Mouse (Mus musculus) ES-CJ7 (cell line): Measurements from ENCODE around the gene Anapc5.

Source experiments
- DNase-seq: peaks from one replicate; pipeline ENCODE4 v3.0.0; 2011; ENCODE audit warnings: low read depth, low spot score

Gene Anapc5

GRCm38 (mm10) chr5:122799379-122800344 is 21.5 kb downstream of the Anapc5 start:
- DNase-seq, result no peak

- peak; percentile 43 for DNase-seq
These were observed 22.4 kb downstream of the Anapc5 start for GRCm38 (mm10) chr5:122798557-122799378.

DNA sequence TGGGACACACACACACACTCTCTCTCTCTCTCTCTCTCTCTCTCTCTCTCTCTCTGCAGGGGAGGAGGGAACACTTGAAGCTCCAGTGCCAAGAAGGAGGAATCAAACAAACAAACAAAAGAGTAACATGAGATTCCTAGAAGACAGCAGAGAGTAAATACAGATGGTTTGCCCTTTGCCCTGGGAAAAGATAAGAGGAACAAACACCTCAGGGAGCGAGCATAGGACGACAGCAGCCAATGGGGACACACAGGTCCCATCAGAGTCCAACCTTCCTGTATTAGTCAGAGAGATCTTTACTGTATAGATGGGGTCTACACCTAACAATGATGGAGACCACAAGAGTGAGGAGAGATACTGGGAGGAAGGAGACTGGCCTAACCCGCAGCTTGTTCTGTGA is 23.3 kb downstream of the Anapc5 start:
- DNase-seq, result no peak

DNA sequence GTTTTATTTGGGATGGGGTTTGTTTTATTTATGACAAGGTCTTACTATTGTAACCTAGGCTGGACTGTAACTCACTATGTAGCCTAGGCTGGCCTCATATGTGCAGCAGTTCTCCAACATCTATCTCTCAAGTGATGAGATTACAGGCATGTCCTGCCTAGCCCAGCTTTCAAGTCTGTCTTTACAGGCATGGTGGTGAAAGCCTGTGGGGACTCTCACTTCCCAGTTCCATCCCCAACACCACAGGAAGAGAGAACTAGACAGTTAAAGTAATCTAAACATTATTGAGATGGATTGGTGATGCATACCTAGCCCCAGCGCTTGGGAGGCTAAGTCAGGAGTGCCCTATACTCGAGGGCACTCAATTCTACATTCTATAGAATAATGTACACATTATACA is 32.4 kb downstream of the Anapc5 start:
- DNase-seq, result no peak

- no peak for DNase-seq
These were observed 34.9 kb downstream of the Anapc5 start for GRCm38 (mm10) chr5:122786035-122786819.

DNA sequence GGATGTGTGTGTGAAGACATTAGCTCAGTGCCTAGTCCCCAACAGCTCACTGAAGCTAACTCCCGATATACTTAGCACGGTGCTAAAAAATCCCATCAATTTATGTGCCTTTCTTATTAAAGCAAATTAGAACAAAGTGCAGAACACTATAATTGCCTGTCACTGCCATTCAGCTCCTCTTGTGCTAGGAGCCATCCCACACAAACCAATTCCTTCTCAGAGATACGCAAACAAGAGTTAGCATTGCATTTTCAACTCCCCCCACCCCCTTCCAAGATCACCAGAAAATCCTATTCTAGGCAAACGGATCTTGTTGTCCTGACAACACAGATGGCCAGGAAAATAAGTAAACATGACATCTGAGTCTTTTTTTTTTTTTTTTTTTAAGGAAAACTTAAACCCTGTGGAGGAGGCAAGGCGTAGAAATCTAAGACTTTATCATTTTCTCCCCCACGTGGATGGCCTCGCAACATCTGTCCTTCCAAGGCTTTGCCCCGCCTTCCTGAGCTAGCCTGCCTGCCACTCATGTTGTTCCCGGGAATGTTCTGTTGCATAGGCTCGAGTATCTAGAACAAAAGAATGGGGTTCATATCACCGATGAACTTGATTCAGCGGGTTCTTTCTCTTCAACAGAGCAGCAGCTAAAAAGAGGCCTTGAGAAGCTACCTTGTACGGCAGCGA is 37.3 kb downstream of the Anapc5 start:
- no peak for DNase-seq

GRCm38 (mm10) chr5:122782066-122782465 is 39.1 kb downstream of the Anapc5 start:
- DNase-seq, result peak; percentile 73

DNA sequence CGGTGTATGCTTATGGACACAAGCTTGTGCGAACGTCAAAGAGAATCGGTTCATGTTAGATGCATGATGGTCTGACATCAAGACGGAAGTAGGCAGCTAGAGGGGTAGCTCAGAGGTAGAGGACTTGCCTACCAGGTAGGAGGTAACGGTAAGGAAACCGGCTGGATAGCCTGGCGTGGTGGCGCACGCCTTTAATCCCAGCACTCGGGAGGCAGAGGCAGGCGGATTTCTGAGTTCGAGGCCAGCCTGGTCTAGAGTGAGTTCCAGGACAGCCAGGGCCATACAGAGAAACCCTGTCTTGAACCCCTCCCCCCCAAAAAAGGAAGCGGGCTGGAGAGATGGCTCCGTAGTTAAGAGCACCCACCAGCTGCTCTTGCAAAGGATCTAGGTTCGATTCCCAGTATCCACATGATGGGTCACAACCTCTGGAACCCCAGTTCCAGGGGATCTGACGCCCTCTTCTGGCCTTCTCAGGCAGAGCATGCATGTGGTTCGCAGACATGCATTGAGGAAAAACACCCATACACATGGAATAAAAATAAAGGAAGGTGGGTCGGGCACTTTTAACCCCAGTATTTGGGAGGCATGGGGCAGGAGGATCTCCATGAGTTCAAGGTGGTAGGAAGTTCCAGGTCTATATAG is 40.2 kb downstream of the Anapc5 start:
- peak; percentile 68 for DNase-seq

- DNase-seq, result peak; percentile 65
These were observed 41.8 kb downstream of the Anapc5 start, which contains the start of gene Camkk2 for GRCm38 (mm10) chr5:122779277-122779834. Gene Camkk2 (minus strand): TSS chr5:122779409.

DNA sequence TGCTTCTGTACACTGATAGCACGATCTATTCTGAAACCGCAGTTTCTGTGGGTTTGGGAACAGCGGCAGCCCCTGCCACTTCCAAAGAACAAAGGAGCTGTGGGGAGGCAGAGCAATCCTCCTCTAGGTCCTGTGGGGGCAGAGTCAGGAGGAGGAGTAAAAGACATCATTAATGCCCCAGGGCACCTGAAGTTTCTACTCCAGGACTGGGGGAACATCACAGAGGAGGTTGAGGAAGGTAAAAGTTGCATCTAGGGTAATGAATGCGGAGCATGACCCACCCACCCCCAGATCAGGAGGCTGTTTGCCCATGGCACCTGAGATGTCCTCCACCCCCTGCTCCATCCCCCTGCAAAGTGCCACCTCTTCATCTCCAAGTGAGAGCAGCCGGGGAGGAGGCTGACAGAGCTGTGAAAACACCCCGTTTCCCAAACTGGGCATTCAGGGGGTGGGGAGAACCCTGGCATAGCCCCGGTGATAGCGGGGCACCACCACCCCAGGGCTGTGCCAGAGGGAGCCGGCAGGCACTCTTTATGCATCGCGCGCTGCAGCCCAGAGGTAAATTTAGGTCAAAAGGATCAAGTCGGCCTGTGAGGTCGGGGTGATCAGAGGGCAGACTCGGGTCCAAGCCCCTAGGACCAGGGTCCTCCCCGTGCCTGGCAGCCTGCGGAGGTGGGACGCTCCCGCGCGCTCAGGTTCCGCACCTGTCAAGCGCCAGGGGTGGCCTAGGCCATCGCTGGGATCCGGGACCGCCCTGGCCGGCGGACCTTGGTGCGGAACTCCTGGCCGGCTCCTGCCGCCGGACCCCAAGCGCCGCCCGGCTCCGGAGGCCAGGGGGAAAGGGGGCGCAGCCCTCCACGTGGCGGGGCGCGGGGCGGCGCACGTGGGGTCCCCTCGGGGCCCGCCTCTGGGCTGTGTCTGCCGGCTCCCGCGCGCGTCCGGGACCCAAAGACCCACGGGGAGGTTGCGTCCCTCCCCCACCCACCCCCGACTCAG is 42.6 kb downstream of the Anapc5 start:
- no peak for DNase-seq

DNA sequence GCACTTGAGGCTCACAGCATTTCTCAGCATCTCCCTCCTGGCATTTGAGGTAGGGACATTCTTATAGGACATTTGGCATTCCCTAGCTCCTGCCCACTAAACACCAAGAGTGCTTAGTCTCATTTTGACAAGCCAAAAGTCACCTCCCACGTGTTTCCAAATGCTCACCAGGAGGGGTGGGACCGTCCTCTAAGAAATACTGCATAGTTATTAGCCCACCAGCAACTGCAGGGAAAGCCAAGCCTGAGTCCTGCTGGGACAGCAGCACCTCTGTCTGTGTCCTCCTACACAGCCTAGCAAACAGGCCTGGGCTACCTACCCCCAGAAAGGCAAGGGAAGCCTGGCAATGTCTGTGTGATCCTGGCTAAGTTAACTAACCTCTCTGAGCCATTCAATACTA is 43.8 kb downstream of the Anapc5 start:
- no peak for DNase-seq

DNA sequence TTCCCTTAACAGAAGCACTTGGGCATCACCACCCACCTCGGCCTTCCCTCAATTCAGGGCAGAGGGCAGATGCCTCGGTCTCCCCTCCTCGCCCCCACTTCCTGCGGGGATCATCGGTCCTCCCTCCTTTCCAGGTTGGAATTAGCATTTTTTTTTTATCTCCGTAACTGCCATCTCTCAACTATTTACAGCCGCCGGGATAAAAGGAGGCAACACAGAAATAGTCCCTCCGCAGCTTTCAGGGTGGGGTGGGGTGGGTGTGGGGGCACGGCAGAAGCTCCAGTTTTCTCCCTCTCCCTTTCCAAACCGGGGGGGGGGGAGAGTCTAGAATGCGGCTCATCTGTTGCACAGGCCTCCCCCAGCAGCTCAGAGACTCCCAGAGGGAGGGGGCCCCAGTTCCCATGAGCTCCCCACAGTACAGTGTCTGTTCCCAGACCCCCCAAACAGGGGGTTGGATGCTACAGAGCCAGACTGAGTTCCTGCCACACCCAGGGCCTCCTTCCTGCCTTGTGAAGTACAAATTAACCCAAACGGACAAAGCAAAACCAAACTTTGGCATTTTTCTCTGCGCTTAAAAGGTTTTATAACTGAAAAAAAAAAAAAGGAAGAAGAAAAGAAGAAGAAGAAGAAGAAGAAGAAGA is 45.4 kb downstream of the Anapc5 start:
- DNase-seq, result no peak

DNA sequence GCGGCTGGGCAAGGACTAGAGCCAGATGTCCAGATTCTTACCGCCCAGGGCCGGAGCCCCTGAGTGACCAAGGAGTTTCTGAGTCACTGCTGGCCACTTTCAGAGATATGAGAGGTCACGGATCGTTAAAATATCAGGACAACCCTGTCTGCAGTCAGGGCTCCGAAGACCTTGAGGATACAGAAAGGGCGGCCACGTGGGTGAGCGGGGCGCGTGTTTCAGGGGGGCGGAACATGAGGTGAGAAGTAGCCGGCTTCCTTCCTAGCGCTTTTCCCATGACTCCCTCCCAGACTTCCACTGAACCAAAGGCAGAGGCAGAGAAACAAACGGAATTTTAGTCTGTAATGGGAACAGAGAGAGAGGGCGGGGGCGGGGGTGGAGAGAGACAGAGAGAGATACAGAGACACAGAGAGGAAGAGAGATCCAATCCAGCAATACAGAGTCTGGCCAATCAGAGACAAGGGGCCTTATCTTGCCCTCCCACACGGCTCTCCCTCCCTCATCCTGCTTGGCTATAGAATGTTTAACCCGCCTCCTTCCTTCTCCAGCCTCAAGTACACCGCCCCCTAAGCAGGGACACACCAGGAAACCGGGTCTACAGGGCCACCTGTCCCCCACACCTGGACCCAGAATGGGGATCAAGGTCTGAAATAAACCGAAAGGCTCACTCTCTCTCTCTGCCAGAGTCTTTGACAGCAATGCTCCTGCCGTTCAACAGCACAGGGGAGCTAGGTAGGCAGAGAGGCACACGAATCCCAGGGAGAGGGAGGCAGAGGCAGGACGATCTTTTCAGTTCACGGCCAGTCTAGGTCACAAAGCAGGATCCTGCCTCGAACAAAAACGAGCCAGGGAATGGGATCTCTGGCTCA is 46.2 kb downstream of the Anapc5 start:
- peak; percentile 90 for DNase-seq

DNA sequence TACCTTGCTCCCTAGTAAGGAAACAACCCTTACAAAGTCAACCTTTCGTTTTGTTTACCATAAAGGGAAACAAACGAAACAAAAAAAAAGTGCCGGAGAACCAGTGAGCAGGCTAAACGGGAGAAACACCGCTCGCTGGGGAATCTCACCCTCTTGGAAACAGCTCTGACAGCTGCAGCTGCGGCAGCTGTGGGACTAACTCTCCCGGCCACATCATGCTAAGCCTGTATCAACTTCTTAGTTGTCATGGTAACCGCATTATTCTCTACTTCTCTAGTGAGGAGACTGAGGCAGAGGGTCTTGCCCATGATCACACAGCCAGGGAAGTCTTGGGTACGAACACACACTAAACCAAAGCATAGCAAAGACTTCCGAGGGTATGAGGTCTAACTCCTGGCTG is 47.4 kb downstream of the Anapc5 start:
- no peak for DNase-seq

DNA sequence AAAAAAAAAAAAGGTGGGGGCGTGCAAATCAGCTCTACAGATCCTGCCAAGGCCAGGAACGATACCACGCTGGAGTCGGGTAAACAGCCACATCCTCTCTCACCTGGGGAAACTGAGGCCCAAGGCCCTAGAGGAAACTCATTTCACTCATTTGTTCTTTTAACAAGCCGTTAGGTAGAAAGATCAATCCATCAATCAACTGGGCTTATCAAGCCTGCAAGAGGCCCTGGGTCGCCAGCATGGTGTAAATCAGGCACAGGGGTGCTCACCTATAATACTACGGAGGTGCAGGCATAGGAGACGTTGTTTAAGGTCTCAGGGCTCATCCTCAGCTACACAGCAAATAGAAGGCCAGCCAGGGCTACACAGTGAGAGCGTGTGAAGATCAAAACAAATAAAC is 49.7 kb downstream of the Anapc5 start:
- DNase-seq, result no peak

DNA sequence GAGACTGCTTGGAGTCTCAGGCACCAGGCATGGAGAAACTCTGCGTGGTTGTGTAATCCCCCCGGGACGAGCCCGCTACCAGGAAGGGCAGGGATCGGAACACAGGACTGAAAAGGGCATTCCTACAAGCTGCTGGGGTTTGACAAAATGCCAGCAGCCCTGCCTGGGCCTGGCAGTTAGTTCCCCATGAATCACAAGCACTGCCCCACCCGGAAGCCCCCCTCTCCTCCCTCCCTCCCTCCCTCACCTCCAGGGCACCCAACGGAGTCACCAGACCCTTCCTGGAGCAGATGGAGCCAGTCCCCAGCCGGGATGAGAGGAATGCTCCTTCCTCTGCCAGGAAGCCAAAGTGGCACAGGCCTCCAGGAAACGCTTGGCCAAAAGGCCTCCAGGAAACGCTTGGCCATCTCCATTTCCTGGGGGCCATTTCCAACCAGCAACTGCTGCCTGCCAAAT is 50.3 kb downstream of the Anapc5 start:
- DNase-seq, result no peak

GRCm38 (mm10) chr5:122770304-122770703 is 50.8 kb downstream of the Anapc5 start:
- DNase-seq, result no peak
